Mouse (Mus musculus) stomach, embryonic 16.5 days (tissue): ENCODE data around the gene Ntng1. TPM values are rescaled to one million over a fixed set of nuclear protein-coding genes. Genes with fewer than 3 reads are reported as not detected.
A peak's percentile ranks its signal among the peaks of the same experiment; 100 is the strongest.

Experiments
- ATAC-seq: fragments of 200-750 bp; cut with Nextera tagmentation; 2 replicates; pipeline ENCODE4 v1.8.0; 2017; ENCODE audit warnings: moderate number of reproducible peaks, moderate TSS enrichment; ENCODE audit not compliant: insufficient read depth, low FRiP score
- H3K27ac ChIP-seq: fragments of 300-500 bp; sonication (generic); 2 replicates; pipeline ENCODE4 v1.5.1; 2014; ENCODE audit warnings: low read length
- H3K27me3 ChIP-seq: fragments of 300-500 bp; sonication (generic); 2 replicates; pipeline ENCODE4 v1.6.1; 2014; ENCODE audit warnings: low read length, control low read depth, mixed read lengths; ENCODE audit not compliant: control insufficient read depth, insufficient read depth
- H3K36me3 ChIP-seq: fragments of 300-500 bp; sonication (generic); 2 replicates; pipeline ENCODE4 v1.6.1; 2014; ENCODE audit warnings: low read length; ENCODE audit not compliant: control insufficient read depth, insufficient read depth
- H3K4me1 ChIP-seq: fragments of 300-500 bp; sonication (generic); 2 replicates; pipeline ENCODE4 v1.6.1; 2014; ENCODE audit warnings: low read length, control low read depth, mixed read lengths; ENCODE audit not compliant: control insufficient read depth, insufficient read depth
- H3K4me2 ChIP-seq: fragments of 300-500 bp; sonication (generic); 2 replicates; pipeline ENCODE4 v1.6.1; 2014; ENCODE audit warnings: low read depth, low read length, mixed read lengths
- H3K4me3 ChIP-seq: fragments of 300-500 bp; sonication (generic); replicated peaks from 2 replicates; pipeline ENCODE4 v1.5.1; 2014; ENCODE audit warnings: mild to moderate bottlenecking, low read length
- H3K9ac ChIP-seq: fragments of 300-500 bp; sonication (generic); 2 replicates; pipeline ENCODE4 v1.6.1; 2014; ENCODE audit warnings: low read length
- H3K9me3 ChIP-seq: fragments of 300-500 bp; sonication (generic); replicated peaks from 2 replicates; pipeline ENCODE4 v1.6.1; 2016; ENCODE audit warnings: low read length, control low read depth; ENCODE audit not compliant: control insufficient read depth
- WGBS: fragments of 180-500 bp; shearing (Covaris S2); extraction: QIAGEN DNeasy Blood & Tissue Kit; methylation state at CpG from one replicate; pipeline ENCODE4 v1.1.7; 2014; 5-methylcytosine and 5-hydroxymethylcytosine counted together
- polyA plus RNA-seq: library from polyadenylated mRNA; unstranded; fragments of >200 nt; fragmentation: Nextera tagmentation; extraction: Ambion mirVana; gene quantifications from 2 replicates; pipeline ENCODE4 v1.2.1, GENCODE M21; 2015

Gene Ntng1
- 2.0 and 3.0 TPM in 2 replicates for polyA plus RNA-seq

DNA sequence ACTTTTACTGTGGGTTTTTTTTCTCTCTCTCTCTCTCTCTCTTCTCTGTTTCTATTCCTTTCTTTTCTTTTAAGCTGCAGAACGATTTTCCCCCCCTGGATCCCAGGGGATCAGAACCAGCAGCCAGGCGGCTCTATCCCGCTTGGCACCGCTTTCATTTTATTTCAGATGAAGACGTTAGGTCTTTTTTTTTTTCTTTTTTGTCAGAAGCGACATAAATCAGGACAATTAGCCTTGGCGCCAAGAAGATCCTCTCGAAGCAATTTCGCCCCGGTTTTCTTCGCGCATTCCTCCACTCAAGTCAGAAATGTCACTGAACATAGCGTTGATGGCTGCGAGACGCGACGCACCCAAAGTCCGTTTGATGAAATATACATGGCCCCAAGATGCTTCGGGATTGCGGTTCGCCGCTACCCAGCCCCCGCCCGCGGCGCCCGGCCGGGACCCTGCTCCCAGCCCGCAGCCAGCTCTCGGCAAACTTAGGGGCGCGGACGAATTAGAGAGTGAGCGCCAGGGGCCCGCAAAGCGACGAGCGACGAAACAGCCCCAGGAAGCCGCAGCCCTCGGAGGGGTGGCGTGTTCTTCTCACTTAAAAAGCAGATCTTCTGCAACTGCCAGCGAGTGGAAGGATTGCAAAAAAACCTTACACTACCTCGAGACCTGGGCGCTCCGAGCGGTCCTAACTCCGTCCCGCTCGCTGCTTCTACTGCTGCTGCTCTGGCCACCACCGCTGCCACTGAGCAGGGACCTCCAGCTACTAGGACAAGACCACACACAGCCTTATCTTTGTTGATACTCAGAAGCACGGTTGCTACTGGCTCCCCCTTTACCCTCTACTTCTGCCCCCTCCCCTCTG is at the start of gene Ntng1:
Gene Ntng1 (minus strand): TSS at position 806 of the 856 bp plus-strand sequence.
- Histone ChIP-seq H3K27me3 (no peaks in the 10 kb centered on the region; the same call in 1 of the 2 replicates), H3K4me2 (peak within 1 kb of the TSS; percentile 100), H3K36me3 (no peaks in the 10 kb centered on the region), H3K9ac (peak within 1 kb of the TSS; percentile 69), H3K27ac (no peak within 1 kb of the TSS), H3K4me1 (no peaks in the 10 kb centered on the region), H3K9me3 (no peaks in the 10 kb centered on the region), H3K4me3 (peak within 1 kb of the TSS; percentile 66)
- under 1% methylated on average over 52 of the region's 52 CpGs for WGBS
- peak; percentile 70 for ATAC-seq

DNA sequence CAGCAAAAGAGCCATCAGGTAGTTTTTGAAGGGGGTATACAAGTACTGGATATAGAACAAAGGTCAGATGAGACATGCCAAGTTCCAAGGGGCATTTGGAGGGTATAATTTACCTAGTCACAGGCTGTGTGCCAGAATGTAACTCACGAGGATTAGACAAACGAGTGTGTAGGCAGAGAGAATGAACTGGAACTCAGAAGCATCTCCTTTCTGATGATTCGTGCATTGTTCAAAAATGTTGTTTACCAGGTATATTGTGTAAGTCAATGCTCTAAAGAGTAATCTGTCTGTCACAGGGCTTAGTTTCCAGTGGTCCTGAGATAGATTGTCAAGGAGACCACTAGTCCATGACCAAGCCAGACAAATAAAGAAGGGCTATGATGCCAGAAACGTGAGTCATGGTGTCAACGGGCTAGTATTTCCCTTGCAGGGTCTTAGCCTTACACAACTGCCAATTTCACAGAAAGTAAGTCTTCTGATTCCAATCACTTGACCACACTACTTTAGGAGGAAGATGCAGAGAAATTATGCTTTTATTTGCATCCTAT is 43.7 kb upstream of the Ntng1 start:
- Histone ChIP-seq H3K36me3 (no peaks in the 10 kb centered on the region), H3K4me3 (no peak overlapping the region), H3K27ac (no peak overlapping the region), H3K9ac (no peak overlapping the region), H3K27me3 (no peaks in the 10 kb centered on the region), H3K9me3 (no peaks in the 10 kb centered on the region), H3K4me1 (no peaks in the 10 kb centered on the region), H3K4me2 (no peak overlapping the region)
- ATAC-seq = no peak
- 76% methylated on average over 5 of the region's 5 CpGs for WGBS

DNA sequence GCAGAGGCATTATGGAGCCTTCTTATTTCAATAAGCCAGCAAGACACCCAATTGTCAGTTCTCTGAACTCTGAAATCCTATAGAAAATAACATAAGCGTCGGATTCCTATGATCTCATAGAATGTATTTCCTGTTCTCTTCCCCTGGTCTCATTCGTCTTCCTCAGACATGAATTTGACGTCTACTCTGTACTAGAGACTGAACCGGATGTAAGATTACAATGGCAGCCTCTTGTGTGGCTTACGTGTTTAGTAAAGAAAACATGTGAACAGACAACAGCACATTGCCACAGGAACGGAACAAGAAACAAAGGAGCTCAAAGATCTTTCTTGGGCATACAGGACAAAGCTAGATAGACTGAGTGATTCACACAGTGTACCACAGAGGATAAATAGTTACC is 5.3 kb upstream of the Ntng1 start:
- WGBS = 45% methylated on average over 7 of the region's 7 CpGs
- H3K9ac ChIP-seq = no peak overlapping the region

DNA sequence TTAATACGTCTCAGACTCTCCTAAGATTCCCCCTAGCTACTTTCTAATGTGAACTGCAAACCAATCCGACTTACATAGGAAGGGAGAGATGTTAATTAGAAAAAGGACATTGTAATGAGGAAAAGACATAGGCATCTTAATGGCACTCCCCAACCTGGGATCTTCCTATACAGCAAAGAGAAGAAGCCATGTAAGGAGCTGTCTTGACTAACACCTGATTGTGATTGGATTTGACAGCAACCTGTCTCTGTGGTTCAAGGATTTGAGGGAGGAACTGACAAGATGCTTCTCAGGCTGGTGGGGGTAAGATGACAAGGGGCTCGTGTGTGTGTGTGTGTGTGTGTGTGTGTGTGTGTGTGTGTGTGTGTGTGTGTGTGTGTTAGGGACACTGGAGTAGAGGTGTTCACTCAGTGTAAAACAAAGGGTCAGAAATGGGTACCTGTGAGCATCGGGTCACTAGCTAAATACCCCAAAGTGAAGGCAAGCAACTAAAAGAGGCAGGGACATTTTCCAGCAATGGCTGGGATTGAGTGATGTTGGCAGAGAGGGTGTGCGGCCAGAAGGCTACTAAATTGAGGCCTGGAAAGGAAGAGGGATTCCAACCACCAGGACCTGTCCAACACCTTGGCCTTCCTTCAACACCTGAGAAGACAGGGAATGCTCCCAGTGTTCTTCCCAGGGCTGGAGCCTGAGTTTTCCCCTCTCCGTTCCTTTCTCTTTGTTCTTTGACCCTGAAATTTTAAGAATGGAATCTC is 667 bp upstream of the Ntng1 start:
- H3K9ac ChIP-seq = no peak overlapping the region
- no peaks in the 10 kb centered on the region for H3K36me3 ChIP-seq
- H3K27ac ChIP-seq = no peak overlapping the region
- no peaks in the 10 kb centered on the region for H3K9me3 ChIP-seq
- ATAC-seq = no peak
- H3K4me1 ChIP-seq = no peaks in the 10 kb centered on the region
- no peak overlapping the region for H3K4me2 ChIP-seq
- WGBS = 57% methylated on average over 6 of the region's 6 CpGs
- no peak overlapping the region for H3K4me3 ChIP-seq
- H3K27me3 ChIP-seq = no peaks in the 10 kb centered on the region; the same call in 1 of the 2 replicates

More for the DNA sequence above, 5.3 kb upstream of the Ntng1 start:
- no peaks in the 10 kb centered on the region for H3K36me3 ChIP-seq
- no peaks in the 10 kb centered on the region; the same call in 1 of the 2 replicates for H3K27me3 ChIP-seq
- H3K27ac ChIP-seq = no peak overlapping the region
- H3K4me1 ChIP-seq = no peaks in the 10 kb centered on the region
- H3K9me3 ChIP-seq = no peaks in the 10 kb centered on the region
- H3K4me2 ChIP-seq = no peak overlapping the region
- no peak for ATAC-seq
- no peak overlapping the region for H3K4me3 ChIP-seq

DNA sequence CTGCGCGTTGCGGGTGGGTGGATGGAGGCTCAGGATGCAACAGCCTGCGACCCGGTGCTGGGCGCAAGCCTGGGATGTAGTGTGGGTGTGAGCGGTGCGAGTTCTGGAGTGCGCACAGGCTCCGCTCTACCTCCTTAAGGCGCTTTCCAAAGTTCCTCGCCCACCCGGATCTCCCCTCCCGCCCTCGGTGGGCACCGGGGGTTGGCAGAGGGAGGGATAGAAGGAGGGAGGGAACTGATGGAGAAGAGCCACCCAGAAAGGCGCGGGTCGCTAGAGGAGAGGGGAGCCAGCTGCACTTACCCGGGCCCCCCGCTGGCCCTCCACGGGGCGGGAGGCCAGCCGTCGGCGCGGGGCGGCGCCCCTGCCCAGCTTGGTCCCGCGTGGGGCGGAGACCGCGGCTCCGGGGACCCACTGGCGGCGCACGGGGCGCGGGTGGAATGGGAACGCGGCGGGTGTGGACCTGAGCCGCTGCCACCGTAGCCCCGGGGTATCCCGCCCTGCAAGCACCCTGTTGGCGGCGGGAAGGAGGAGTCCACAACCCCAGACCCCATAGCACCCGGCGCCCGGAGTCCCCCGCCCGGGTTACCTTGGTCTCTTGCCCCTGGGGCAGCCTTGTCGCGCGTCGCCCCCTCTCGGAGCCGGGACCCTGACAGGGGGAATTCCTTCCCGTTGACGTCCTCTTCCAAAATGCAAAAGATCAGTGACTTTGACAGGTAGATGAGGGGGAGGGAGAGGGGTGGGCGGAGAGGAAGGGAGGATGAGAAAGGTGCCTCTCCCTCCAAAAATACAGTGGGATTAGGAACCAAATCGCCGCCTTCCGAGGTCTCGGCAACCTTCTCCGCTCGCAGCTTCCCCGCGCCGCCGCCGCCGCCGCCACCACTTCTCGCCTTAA is 1.3 kb downstream of the Ntng1 start:
- ATAC-seq = 0 out of 2 replicates have a peak, but pooled peaks have one; percentile 51
- H3K9me3 ChIP-seq = no peaks in the 10 kb centered on the region
- no peaks in the 10 kb centered on the region for H3K4me1 ChIP-seq
- peak overlapping the region; percentile 69 for H3K9ac ChIP-seq
- WGBS = under 1% methylated on average over 71 of the region's 77 CpGs
- H3K27ac ChIP-seq = no peak overlapping the region
- H3K4me2 ChIP-seq = peak overlapping the region; percentile 100
- no peaks in the 10 kb centered on the region for H3K36me3 ChIP-seq
- peak overlapping the region; percentile 66 for H3K4me3 ChIP-seq
- no peaks in the 10 kb centered on the region; the same call in 1 of the 2 replicates for H3K27me3 ChIP-seq

DNA sequence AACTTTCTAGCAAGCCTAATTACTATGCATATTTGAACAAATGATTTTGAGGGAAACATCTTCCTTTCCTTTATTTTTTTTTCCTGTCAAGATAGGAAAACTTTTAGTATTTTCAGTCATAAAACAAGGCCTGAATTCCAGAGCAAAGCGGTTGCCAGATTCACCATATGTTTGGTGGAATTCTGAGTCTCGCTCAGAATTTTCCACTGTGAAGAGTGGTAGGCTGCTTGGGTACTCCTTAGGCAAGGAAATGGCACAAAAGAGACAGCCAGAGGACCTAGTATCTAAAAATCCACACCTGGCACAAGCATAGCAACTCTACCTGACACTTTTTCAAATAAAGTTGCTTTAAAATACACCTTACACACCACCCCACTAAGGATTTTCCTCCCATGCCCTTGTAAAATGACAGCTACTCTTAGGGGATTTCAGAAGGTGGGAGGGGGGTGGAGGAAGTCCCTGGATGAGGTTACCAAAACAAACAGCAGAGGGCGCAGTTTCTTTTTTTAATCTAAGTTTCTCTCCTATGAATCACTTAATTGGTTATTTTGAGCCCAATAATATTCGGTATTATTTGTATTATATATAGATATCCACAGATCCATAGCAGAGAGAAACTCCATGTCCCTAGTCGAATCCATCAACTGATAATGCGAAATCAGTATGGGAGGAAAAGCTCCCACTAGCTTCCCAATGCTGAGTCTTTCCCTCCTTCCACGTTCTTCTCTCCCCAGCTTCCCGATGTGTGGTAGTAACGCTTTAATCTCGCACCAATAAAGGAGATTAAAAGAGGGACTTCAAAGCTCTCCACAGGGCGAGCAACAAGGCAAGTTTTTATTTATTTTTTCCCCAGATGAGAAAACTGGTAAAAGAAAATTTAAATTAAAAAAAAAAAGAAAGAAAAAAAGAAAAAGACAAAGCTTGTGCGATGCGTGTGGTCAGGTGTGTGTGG is 2.2 kb downstream of the Ntng1 start:
- Histone ChIP-seq H3K27ac (no peak overlapping the region), H3K9ac (peak overlapping the region; percentile 69), H3K4me3 (peak overlapping the region; percentile 66), H3K9me3 (no peaks in the 10 kb centered on the region), H3K4me2 (peak overlapping the region; percentile 100), H3K4me1 (no peaks in the 10 kb centered on the region), H3K36me3 (no peaks in the 10 kb centered on the region), H3K27me3 (no peaks in the 10 kb centered on the region; the same call in 1 of the 2 replicates)
- 4% methylated on average over 13 of the region's 13 CpGs for WGBS
- no peak for ATAC-seq

DNA sequence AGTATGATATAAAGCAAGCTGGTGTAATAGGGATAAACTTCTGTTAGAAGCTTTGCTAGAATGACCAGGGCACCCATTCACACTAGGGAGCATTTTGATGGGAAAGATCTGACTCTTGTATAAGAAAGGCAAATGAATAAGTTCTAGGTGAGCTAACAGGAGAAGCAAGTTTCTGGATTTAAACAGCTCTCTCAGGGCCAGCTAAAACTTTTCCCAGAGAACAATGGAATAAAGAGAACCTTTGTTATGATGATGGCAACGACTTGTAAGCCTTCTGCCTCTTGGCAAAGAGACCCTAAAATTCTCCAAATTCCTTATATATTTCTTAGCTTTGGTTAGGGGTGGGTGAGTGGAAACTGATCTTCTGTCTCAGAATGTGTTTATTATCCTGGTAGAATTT is 7.7 kb downstream of the Ntng1 start:
- H3K27me3 ChIP-seq = no peaks in the 10 kb centered on the region
- no peak overlapping the region for H3K4me2 ChIP-seq
- H3K4me1 ChIP-seq = no peaks in the 10 kb centered on the region
- ATAC-seq = no peak
- no peak overlapping the region for H3K27ac ChIP-seq
- H3K9ac ChIP-seq = no peak overlapping the region
- no peaks in the 10 kb centered on the region for H3K36me3 ChIP-seq
- H3K9me3 ChIP-seq = no peaks in the 10 kb centered on the region
- H3K4me3 ChIP-seq = no peak overlapping the region
- 17% methylated on average over 1 of the region's 1 CpGs for WGBS

DNA sequence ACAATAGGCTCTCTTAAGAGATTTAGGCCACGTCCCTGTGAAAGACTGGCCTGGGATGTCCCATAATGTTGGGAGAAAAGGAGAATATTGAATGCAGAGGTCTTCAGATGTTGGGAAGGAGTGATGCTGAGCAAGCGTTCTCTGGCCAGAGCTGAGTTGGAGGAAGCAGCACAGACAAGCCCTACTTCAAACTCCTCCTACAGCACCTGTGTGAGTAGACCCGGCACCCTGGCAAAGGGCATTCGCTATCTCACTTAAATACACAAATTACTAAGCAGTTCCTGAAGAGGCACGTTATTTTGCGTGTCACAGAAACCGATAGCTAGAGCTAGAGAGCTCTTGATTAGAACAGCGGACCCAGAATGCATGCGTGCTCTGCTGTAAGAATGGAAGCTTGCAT is 10.7 kb downstream of the Ntng1 start:
- no peak for ATAC-seq
- Histone ChIP-seq H3K36me3 (no peaks in the 10 kb centered on the region), H3K27ac (no peak overlapping the region), H3K27me3 (no peaks in the 10 kb centered on the region), H3K4me1 (no peaks in the 10 kb centered on the region), H3K4me2 (no peak overlapping the region), H3K9ac (no peak overlapping the region), H3K9me3 (no peaks in the 10 kb centered on the region), H3K4me3 (no peak overlapping the region)
- WGBS = 70% methylated on average over 9 of the region's 9 CpGs
